Mouse (Mus musculus) spleen, adult 12 weeks (tissue): Measurements from ENCODE around the gene Prdm1.

Source experiments
- DNase-seq: peaks from one replicate; pipeline ENCODE4 v3.0.0; 2022; ENCODE audit warnings: low spot score

The Prdm1 gene

GRCm38 (mm10) chr10:44418901-44419300 is 109.4 kb downstream of the Prdm1 start:
- no peak for DNase-seq

GRCm38 (mm10) chr10:44415576-44415975 is 112.7 kb downstream of the Prdm1 start:
- DNase-seq: no peak

GRCm38 (mm10) chr10:44409958-44410357 is 118.3 kb downstream of the Prdm1 start:
- DNase-seq: no peak

GRCm38 (mm10) chr10:44409054-44409453 is 119.2 kb downstream of the Prdm1 start:
- no peak for DNase-seq

- DNase-seq: no peak
Observed at GRCm38 (mm10) chr10:44403415-44403814, 124.9 kb downstream of the Prdm1 start.

GRCm38 (mm10) chr10:44401600-44401999 is 126.7 kb downstream of the Prdm1 start:
- DNase-seq: no peak

GRCm38 (mm10) chr10:44400602-44401001 is 127.7 kb downstream of the Prdm1 start:
- no peak for DNase-seq

- no peak for DNase-seq
Observed at GRCm38 (mm10) chr10:44400119-44400518, 128.2 kb downstream of the Prdm1 start.

- no peak for DNase-seq
Observed at GRCm38 (mm10) chr10:44392855-44393254, 135.4 kb downstream of the Prdm1 start.

GRCm38 (mm10) chr10:44391509-44392290 is 136.6 kb downstream of the Prdm1 start:
- no peak for DNase-seq

GRCm38 (mm10) chr10:44390286-44390685 is 138.0 kb downstream of the Prdm1 start:
- no peak for DNase-seq

GRCm38 (mm10) chr10:44388706-44389233 is 139.5 kb downstream of the Prdm1 start:
- DNase-seq: no peak
